Mouse (Mus musculus) inflammation-experienced regulatory T-cells, adult 6 months (primary cell): ENCODE data around the gene Nlrp4f. TPM values are rescaled to one million over a fixed set of nuclear protein-coding genes. Genes with fewer than 3 reads are reported as not detected.
A peak's percentile ranks its signal among the peaks of the same experiment; 100 is the strongest.

Experiments used
- ATAC-seq: one replicate; pipeline ENCODE4 v1.8.0; 2017
- polyA plus RNA-seq, 3 experiments: library from polyadenylated mRNA; unstranded; fragments of 100-300 nt; shearing (Covaris generic); gene quantifications; one replicate each; pipeline ENCODE4 v1.2.1; 2017

The Nlrp4f gene
- polyA plus RNA-seq: not detected

- no peak for ATAC-seq
These were observed at the start of gene Nlrp4f for GRCm38 (mm10) chr13:65205877-65206276. TSS of gene Nlrp4f (minus strand) at chr13:65205977.

DNA sequence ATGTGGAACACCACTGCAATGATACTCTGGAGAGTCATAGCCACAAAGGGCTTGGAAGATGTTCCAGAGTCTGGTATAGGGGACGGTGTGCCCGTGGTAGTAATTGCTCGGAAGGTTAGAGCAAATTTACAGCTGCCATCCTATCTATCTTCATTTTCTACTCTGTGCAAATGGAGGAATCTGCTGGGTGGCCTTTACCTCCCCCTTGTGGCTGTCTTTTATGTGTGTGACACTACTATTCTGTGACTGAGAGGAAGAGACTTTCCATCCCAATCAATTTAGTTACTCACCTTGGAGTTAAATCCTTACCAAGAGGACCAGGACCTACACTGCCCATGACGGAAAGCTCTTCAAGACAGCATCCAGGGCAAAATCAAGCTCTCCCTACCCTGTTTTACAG lies 37.5 kb upstream of the Nlrp4f start:
- ATAC-seq: no peak

DNA sequence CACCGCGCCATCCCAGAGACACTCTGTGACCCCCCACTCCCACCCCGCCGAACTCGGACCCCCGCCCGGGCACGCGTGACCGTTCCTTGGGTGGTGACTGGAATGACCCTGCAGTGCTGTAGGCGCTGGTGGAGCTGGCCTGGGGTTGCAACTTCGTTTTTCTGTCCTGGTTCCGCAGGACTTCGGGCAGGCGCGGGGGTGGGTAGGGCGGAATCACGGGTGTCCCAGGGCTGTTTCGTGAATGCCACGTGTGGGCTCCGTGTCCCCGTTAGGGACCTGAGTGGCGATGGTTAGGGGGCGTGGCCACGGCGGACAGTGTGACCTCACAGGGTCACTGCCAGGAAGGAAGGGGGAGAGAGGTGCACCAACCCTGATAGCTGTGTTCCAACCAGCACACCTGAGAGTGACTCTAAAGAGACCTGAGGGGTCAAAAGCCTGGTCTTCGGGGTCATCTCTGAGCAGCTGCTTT lies 36.6 kb upstream of the Nlrp4f start:
- no peak for ATAC-seq

GRCm38 (mm10) chr13:65241627-65242318 lies 36.0 kb upstream of the Nlrp4f start:
- peak; percentile 2 for ATAC-seq

GRCm38 (mm10) chr13:65241099-65241626 lies 35.4 kb upstream of the Nlrp4f start:
- peak; percentile 37 for ATAC-seq

- peak; percentile 83 for ATAC-seq
These were observed 34.8 kb upstream of the Nlrp4f start for GRCm38 (mm10) chr13:65240509-65241098.

GRCm38 (mm10) chr13:65237211-65237610 lies 31.4 kb upstream of the Nlrp4f start:
- no peak for ATAC-seq

DNA sequence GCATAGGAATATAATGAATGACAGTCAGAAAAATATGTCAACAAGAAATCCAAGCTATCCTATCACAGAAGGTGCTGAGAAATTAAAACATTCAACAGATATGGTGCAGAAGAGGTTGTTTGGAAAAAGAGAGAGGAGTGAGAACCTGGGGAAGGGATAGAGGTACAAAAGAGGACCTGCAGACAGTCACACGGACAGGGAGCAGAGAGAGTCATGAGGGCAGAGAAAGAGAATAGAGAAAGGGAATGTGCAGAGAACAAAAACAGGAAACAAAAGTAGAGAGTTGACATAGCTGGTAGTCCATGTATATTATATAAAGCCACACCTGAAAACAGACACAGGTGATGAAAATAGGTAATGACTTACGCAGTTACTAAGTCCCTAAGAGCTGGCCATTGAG lies 20.9 kb upstream of the Nlrp4f start:
- no peak for ATAC-seq

DNA sequence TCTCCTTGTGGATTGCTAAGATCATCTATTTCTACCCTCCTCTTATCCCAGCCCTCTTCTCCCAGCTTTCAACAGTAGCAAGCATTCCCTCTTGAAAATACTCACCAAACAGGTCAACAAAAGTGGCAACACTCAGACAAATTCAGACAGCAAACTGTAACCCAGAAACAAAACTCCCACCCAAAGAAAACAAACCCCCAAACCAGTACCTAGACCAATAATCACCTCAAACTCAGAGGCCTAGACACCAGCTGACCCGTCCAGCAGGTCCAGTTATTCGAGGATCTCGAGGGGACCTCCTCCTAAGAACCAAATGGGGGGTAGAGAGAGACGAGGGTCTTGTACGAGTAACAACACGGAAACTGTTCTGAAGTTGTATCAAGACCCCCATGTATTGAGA lies 20.2 kb upstream of the Nlrp4f start:
- no peak for ATAC-seq

- ATAC-seq: no peak
These were observed 5.1 kb downstream of the Nlrp4f start for GRCm38 (mm10) chr13:65200667-65201066.

DNA sequence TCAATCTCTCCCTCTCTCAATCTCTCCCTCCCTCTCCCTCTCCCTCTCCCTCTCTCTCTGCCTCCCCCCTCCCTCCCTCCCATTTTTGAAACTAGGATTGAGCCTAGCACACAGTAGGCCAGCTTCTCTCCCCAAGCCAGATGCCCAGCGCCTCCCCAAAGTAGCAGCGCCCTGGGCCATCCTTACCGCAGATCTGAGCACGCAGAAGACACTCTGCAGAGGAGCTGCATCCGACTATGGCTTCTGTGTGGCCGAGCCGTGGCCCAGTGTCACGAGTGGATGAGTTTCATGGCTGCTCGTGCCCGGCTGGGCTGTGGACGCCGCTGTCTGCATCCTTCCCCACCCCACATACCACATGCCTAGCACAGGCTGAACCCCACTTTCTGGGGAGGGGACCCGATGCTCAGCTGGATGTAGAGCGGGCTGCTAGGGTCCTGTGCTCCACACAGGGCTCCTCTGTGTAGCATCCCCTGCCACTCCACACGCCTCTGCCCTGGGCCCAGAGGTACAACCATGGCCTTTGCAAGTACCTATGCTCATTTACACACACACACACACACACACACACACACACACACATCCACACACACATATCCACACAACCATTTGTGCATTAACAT lies 29.2 kb downstream of the Nlrp4f start:
- ATAC-seq: no peak

DNA sequence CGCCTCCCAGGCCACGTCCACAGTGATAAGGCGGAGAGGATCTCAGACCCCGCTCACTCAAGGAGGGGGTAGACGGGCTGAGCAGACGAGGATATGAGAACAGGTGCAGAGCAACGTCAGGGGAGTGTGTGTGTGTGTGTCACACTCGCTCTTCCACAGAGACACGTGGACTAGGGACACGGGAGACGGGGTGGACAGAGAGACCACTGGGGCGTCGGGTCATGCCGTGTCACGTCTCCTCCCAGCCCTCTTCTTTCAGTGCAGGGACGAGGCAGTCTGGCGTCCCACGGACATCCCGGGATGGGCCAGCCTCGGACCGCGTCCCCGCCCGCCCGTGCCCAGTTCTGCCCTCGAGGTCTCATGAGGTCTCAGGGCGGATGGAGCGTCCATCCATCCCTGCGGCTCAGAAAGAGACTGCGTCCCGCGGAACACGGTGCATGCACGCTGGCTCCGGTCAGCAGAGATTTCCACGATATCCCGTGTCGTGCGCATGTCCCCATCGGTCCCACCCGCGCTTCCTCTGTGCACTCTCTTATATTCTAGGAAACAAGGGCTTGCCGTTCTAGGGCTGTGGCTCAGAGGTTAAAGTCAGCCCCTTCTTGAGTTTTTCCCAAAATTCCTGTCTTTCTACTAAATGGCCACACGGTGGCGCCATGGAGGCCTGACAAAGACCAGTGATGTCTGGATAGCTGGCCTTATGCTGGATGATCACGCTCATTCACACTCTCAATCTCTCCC lies 29.9 kb downstream of the Nlrp4f start:
- ATAC-seq: peak; percentile 70

DNA sequence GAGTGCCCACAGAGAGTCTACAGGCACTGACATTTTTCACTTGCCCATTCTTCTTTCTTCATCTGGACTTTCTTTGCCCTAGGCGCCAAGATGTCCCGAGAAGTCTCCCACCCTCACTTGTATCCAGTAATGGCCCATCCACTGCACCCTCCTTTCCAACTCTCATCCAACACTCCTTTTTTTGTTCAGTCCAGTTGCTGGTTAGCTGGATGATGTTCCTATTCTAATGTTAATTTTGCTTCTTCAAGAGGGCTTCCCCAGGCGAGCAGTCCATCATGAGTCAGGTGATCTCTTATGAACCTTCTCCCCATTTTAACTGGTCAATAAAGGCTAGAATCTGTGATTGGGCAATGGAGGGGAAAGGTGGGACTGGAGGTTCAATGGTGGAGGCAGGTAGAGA lies 31.7 kb downstream of the Nlrp4f start:
- ATAC-seq: no peak

DNA sequence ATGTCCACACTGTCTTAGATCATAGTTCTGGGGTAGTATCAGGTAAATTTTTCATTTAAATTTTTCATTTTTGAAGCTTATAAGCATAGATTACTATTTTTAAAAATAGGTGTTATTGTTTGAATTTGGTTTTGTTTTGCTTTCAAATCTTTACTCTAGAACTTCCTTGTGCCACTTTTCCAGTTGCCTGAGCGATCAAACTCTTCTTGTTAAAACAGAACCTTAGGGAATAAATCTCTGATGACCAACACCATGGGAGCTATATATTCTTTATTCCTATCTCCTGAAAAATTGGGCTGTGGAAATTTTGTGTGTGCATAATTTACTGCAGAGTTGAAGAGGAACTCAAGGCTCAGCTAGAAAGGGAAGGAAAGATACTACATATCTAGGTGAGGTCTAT lies 55.8 kb downstream of the Nlrp4f start, which contains the start of gene Olfr466:
Olfr466 (plus strand) TSS at position 301 of the 400 bp plus-strand sequence.
- ATAC-seq: no peak

- no peak for ATAC-seq
These were observed 68.0 kb downstream of the Nlrp4f start, which contains the start of gene Olfr465-ps1 for GRCm38 (mm10) chr13:65137789-65138188. TSS of gene Olfr465-ps1 (plus strand) at chr13:65138089.

Other genes starting within 250 kb of the Nlrp4f start
- not detected for gene Spata31d1c, start 172.9 kb downstream of the Nlrp4f start, polyA plus RNA-seq
- not detected for gene Prss47, start 153.2 kb downstream of the Nlrp4f start, polyA plus RNA-seq
- gene Mfsd14b, start 93.0 kb downstream of the Nlrp4f start, polyA plus RNA-seq: 10 to 100 TPM; 10.7 to 34.8 (median 19.7) TPM
- gene Olfr465-ps1, start 67.9 kb downstream of the Nlrp4f start, polyA plus RNA-seq: not detected
- gene Olfr466, start 55.7 kb downstream of the Nlrp4f start, polyA plus RNA-seq: under 1 TPM in 1 of 3 experiments, not detected in 2; 0.11 TPM
- gene Gm10775, start 53.6 kb upstream of the Nlrp4f start, polyA plus RNA-seq: not detected
- 10 to 100 TPM in 2 of 3 experiments, 1 to 10 TPM in 1; 8.7 to 18.9 (median 18.0) TPM for gene Zfp369, start 72.8 kb upstream of the Nlrp4f start, polyA plus RNA-seq